Mouse (Mus musculus) erythroblast, embryonic 14.5 days (primary cell): ENCODE data around the gene Fam131a. TPM values are rescaled to one million over a fixed set of nuclear protein-coding genes. Genes with fewer than 3 reads are reported as not detected.
A peak's percentile ranks its signal among the peaks of the same experiment; 100 is the strongest.

Experiments
- H3K27me3 ChIP-seq: 2 replicates; pipeline ENCODE4 v1.6.1; 2012; ENCODE audit warnings: inconsistent platforms; ENCODE audit not compliant: control insufficient read depth
- H3K36me3 ChIP-seq: 2 replicates; pipeline ENCODE4 v1.6.1; 2012; ENCODE audit warnings: mild to moderate bottlenecking, inconsistent platforms; ENCODE audit not compliant: control insufficient read depth
- H3K4me1 ChIP-seq: 2 replicates; pipeline ENCODE4 v1.6.1; 2012; ENCODE audit warnings: inconsistent platforms; ENCODE audit not compliant: control insufficient read depth
- H3K4me3 ChIP-seq: replicated peaks from 2 replicates; pipeline ENCODE3; 2012; ENCODE audit warnings: moderate library complexity, mild to moderate bottlenecking, inconsistent platforms
- H3K9me3 ChIP-seq: 2 replicates; pipeline ENCODE4 v1.6.1; 2012; ENCODE audit warnings: low read length, inconsistent platforms, mixed read lengths; ENCODE audit not compliant: control insufficient read depth
- GATA1 ChIP-seq: IDR thresholded peaks from 2 replicates; pipeline ENCODE4 v1.6.1; 2012; ENCODE audit warnings: low read length, inconsistent platforms, mixed read lengths
- TAL1 ChIP-seq: IDR thresholded peaks from 3 replicates; pipeline ENCODE4 v1.6.1; 2012; ENCODE audit warnings: low read length, inconsistent platforms, mixed read lengths
- polyA plus RNA-seq: library from polyadenylated mRNA; stranded (reverse); fragments of >175 nt; gene quantifications from 2 replicates; pipeline ENCODE4 v1.2.3, GENCODE M21; 2012

Fam131a gene
- polyA plus RNA-seq, 1 experiment, result 0.29 TPM

GRCm38 (mm10) chr16:20672500-20672902, 20.5 kb upstream of the Fam131a start:
- TF ChIP-seq GATA1 (no peak), TAL1 (no peak)

GRCm38 (mm10) chr16:20672965-20673705, 19.9 kb upstream of the Fam131a start:
- Histone ChIP-seq H3K36me3 (peaks cover 43% of the 10 kb centered on the region), H3K4me1 (peaks cover 57% of the 10 kb centered on the region), H3K9me3 (no peaks in the 10 kb centered on the region), H3K27me3 (no peaks in the 10 kb centered on the region), H3K4me3 (peak overlapping the region; percentile 94)
- TF ChIP-seq TAL1, result no peak
- TF ChIP-seq GATA1, result no peak

More at GRCm38 (mm10) chr16:20672500-20672902, 20.5 kb upstream of the Fam131a start:
- H3K27me3 ChIP-seq, result no peaks in the 10 kb centered on the region
- H3K36me3 ChIP-seq, result peaks cover 37% of the 10 kb centered on the region
- peaks cover 51% of the 10 kb centered on the region for H3K4me1 ChIP-seq
- H3K9me3 ChIP-seq, result no peaks in the 10 kb centered on the region
- peak overlapping the region; percentile 94 for H3K4me3 ChIP-seq

GRCm38 (mm10) chr16:20673706-20674303, 19.2 kb upstream of the Fam131a start:
- peak overlapping the region; percentile 94 for H3K4me3 ChIP-seq
- peaks cover 50% of the 10 kb centered on the region for H3K36me3 ChIP-seq
- H3K9me3 ChIP-seq, result no peaks in the 10 kb centered on the region
- peaks cover 64% of the 10 kb centered on the region for H3K4me1 ChIP-seq
- peak; percentile 61 for TF ChIP-seq TAL1
- peak; percentile 6; the same call in 1 of the 2 replicates for TF ChIP-seq GATA1
- no peaks in the 10 kb centered on the region for H3K27me3 ChIP-seq

GRCm38 (mm10) chr16:20675213-20675612, 17.8 kb upstream of the Fam131a start:
- Histone ChIP-seq H3K4me1 (peaks cover 73% of the 10 kb centered on the region), H3K9me3 (no peaks in the 10 kb centered on the region), H3K36me3 (peaks cover 64% of the 10 kb centered on the region), H3K4me3 (peak overlapping the region; percentile 94), H3K27me3 (no peaks in the 10 kb centered on the region)
- TF ChIP-seq TAL1 (no peak), GATA1 (no peak)

- Histone ChIP-seq H3K36me3 (peaks cover 79% of the 10 kb centered on the region), H3K9me3 (no peaks in the 10 kb centered on the region), H3K4me3 (no peak overlapping the region), H3K4me1 (peaks cover 71% of the 10 kb centered on the region), H3K27me3 (no peaks in the 10 kb centered on the region)
- TF ChIP-seq TAL1, result no peak
- no peak for TF ChIP-seq GATA1
These were observed 16.3 kb upstream of the Fam131a start for GRCm38 (mm10) chr16:20676702-20677101.

- TF ChIP-seq TAL1, result no peak
- TF ChIP-seq GATA1, result no peak
- H3K9me3 ChIP-seq, result no peaks in the 10 kb centered on the region
- peaks cover 85% of the 10 kb centered on the region for H3K36me3 ChIP-seq
- H3K4me3 ChIP-seq, result no peak overlapping the region
- no peaks in the 10 kb centered on the region for H3K27me3 ChIP-seq
- H3K4me1 ChIP-seq, result peaks cover 65% of the 10 kb centered on the region
These were observed 15.7 kb upstream of the Fam131a start for GRCm38 (mm10) chr16:20677380-20677779.

- peaks cover 93% of the 10 kb centered on the region for H3K36me3 ChIP-seq
- peak overlapping the region; percentile 3 for H3K4me3 ChIP-seq
- H3K9me3 ChIP-seq, result no peaks in the 10 kb centered on the region
- no peaks in the 10 kb centered on the region for H3K27me3 ChIP-seq
- H3K4me1 ChIP-seq, result peaks cover 63% of the 10 kb centered on the region
- TF ChIP-seq TAL1, result no peak
- no peak for TF ChIP-seq GATA1
These were observed 14.9 kb upstream of the Fam131a start for GRCm38 (mm10) chr16:20677974-20678675.

- no peak overlapping the region for H3K4me3 ChIP-seq
- TF ChIP-seq TAL1 (no peak), GATA1 (no peak)
- H3K36me3 ChIP-seq, result peaks cover 72% of the 10 kb centered on the region
- peaks cover 28% of the 10 kb centered on the region for H3K27me3 ChIP-seq
- peaks cover 54% of the 10 kb centered on the region for H3K4me1 ChIP-seq
- H3K9me3 ChIP-seq, result no peaks in the 10 kb centered on the region; the same call in 1 of the 2 replicates
These were observed 2.3 kb upstream of the Fam131a start for GRCm38 (mm10) chr16:20690774-20691173.

GRCm38 (mm10) chr16:20691617-20692016, 1.4 kb upstream of the Fam131a start:
- Histone ChIP-seq H3K36me3 (peaks cover 64% of the 10 kb centered on the region), H3K9me3 (no peaks in the 10 kb centered on the region; the same call in 1 of the 2 replicates), H3K4me3 (no peak overlapping the region), H3K4me1 (peaks cover 58% of the 10 kb centered on the region), H3K27me3 (peaks cover 37% of the 10 kb centered on the region)
- no peak for TF ChIP-seq GATA1
- no peak for TF ChIP-seq TAL1
